Mouse (Mus musculus) heart, adult 2 months (tissue): Measurements from ENCODE around the gene Sema5a.

ENCODE experiments used
- CTCF ChIP-seq: fragments of 200-600 bp; IDR thresholded peaks from 2 replicates; pipeline ENCODE4 v1.8.1; 2022; ENCODE audit warnings: antibody characterized with exemption, mild to moderate bottlenecking, moderate library complexity
- EP300 ChIP-seq: fragments of 200-500 bp; IDR thresholded peaks from 2 replicates; pipeline ENCODE4 v1.6.1; 2011; ENCODE audit warnings: low read depth, low read length, control low read depth; ENCODE audit not compliant: insufficient read depth
- POLR2A ChIP-seq: fragments of 200-500 bp; IDR thresholded peaks from 2 replicates; pipeline ENCODE4 v1.6.1; 2011; ENCODE audit warnings: mild to moderate bottlenecking, low read depth, low read length, control low read depth; ENCODE audit not compliant: insufficient read depth

GRCm38 (mm10) chr15:32537504-32537792 is 292.8 kb downstream of the Sema5a start:
- TF ChIP-seq CTCF (no peak), EP300 (no peak), POLR2A (no peak)
